Mouse (Mus musculus): ENCODE measurements at regions not wholly inside any gene's neighbourhood (a gene's known extent, or its start where the extent isn't known, plus 50 kb on each side); places are given as distances from the start of the nearest gene placed in this dataset.

DNA sequence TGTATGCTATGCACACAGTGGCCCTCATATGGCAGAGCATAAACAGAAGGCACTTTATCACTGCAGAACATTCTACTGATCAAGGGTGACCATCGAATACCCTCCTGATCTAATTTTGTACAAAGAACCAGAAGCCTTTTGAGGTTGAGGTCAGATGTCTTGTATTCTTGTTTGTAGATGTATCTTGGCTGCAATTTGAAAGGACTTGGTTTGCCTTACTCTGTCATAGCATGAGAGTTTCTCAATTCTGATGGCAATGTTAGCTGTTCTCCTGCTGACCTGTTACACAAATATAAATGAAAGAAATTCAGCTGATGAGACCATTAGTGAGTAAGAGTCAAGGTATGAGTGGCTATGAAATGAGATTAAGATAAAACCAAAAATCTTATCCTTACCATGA, 199.1 kb upstream of the Aldoart1 start:
- no peak for ATAC-seq (ENCODE audit: insufficient read depth, low FRiP score, low TSS enrichment)
- Histone ChIP-seq H3K4me2 (ENCODE audit: low read depth) (no peak overlapping the region), H3K27me3 (ENCODE audit: control insufficient read depth, insufficient read depth, low read length) (no peaks in the 10 kb centered on the region), H3K9me3 (ENCODE audit: control insufficient read depth, low read length) (no peaks in the 10 kb centered on the region), H3K9ac (ENCODE audit: low read length) (no peak overlapping the region), H3K4me1 (ENCODE audit: control insufficient read depth, insufficient read depth, low read length) (no peaks in the 10 kb centered on the region), H3K36me3 (ENCODE audit: control insufficient read depth, insufficient read depth, low read length) (no peaks in the 10 kb centered on the region), H3K4me3 (ENCODE audit: low read depth, low read length) (no peak overlapping the region), H3K27ac (ENCODE audit: low read depth, low read length) (no peak overlapping the region)
- no peak for DNase-seq (ENCODE audit: low spot score)
- 87% methylated on average over 1 of the region's 1 CpGs for WGBS

DNA sequence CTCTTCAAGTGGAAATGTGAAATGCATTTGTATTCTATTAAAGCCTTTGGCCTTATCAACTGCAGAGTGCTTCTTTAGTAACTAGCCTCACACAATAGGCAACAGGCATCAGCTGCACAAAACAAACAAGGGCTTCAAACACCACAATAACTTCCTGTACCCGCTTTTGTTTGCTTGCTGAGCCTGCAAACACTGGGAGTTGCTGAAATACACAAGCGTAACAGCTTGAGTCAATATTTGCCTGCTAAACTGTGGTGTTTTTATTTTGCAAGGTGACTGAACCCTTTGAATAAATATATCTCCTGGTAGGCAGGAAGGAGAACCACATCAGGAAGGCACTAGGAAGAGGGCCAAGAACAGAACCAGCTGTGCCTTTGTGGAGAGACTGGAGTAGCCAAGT, 195.4 kb upstream of the Aldoart1 start:
- Histone ChIP-seq H3K4me3 (ENCODE audit: low read depth, low read length) (no peak overlapping the region), H3K4me2 (ENCODE audit: low read depth) (no peak overlapping the region), H3K36me3 (ENCODE audit: control insufficient read depth, insufficient read depth, low read length) (no peaks in the 10 kb centered on the region), H3K27me3 (ENCODE audit: control insufficient read depth, insufficient read depth, low read length) (no peaks in the 10 kb centered on the region), H3K4me1 (ENCODE audit: control insufficient read depth, insufficient read depth, low read length) (no peaks in the 10 kb centered on the region), H3K9me3 (ENCODE audit: control insufficient read depth, low read length) (no peaks in the 10 kb centered on the region), H3K9ac (ENCODE audit: low read length) (no peak overlapping the region), H3K27ac (ENCODE audit: low read depth, low read length) (no peak overlapping the region)
- DNase-seq (ENCODE audit: low spot score) = no peak
- ATAC-seq (ENCODE audit: insufficient read depth, low FRiP score, low TSS enrichment) = no peak
- WGBS = 60% methylated on average over 2 of the region's 2 CpGs

DNA sequence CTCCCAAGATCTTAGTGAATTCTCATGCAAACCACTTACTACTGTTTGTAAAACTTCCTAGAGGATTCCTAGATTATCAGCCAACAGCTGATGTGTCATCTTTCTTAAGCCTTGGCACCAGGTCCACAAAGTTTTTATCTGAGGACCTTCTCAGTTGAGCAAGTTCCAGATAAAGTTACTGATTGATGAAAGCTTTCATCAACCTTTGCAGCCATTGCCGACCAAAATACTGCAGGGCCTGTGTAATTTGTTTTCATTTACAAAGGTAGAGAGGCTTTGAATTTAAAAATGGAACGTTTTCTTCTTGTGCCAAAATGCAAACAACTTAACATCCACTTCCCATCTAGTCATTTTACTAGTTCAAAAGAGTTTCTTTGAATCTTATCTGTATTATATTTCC, 191.9 kb upstream of the Aldoart1 start:
- 35% methylated on average over 2 of the region's 2 CpGs for WGBS
- no peak overlapping the region for H3K4me2 ChIP-seq (ENCODE audit: low read depth)
- no peak overlapping the region for H3K9ac ChIP-seq (ENCODE audit: low read length)
- H3K4me1 ChIP-seq (ENCODE audit: control insufficient read depth, insufficient read depth, low read length) = no peaks in the 10 kb centered on the region
- ATAC-seq (ENCODE audit: insufficient read depth, low FRiP score, low TSS enrichment) (no peak), DNase-seq (ENCODE audit: low spot score) (no peak)
- no peaks in the 10 kb centered on the region for H3K36me3 ChIP-seq (ENCODE audit: control insufficient read depth, insufficient read depth, low read length)
- no peaks in the 10 kb centered on the region for H3K9me3 ChIP-seq (ENCODE audit: control insufficient read depth, low read length)
- H3K27ac ChIP-seq (ENCODE audit: low read depth, low read length) = no peak overlapping the region
- no peak overlapping the region for H3K4me3 ChIP-seq (ENCODE audit: low read depth, low read length)
- H3K27me3 ChIP-seq (ENCODE audit: control insufficient read depth, insufficient read depth, low read length) = no peaks in the 10 kb centered on the region

DNA sequence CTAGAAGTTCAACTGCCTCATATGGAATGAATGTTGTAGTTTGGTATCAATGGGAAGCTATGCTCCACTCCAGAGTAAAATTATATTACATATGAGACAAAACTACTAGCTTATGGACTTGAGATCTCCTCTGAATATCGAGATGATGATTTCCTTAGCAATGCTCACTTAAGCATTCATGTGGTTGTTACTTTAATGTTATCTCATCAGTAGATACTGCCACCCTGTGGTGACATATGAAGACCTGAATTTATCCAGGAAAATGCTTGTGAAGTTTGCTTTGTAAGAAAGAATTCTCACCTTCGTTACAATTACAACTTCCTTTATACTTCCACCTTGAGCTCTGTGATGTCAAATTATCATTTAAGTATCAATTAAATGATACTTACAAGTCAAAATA, 190.2 kb upstream of the Aldoart1 start:
- ATAC-seq (ENCODE audit: insufficient read depth, low FRiP score, low TSS enrichment) (no peak), DNase-seq (ENCODE audit: low spot score) (no peak)
- no peak overlapping the region for H3K9ac ChIP-seq (ENCODE audit: low read length)
- H3K36me3 ChIP-seq (ENCODE audit: control insufficient read depth, insufficient read depth, low read length) = no peaks in the 10 kb centered on the region
- H3K4me2 ChIP-seq (ENCODE audit: low read depth) = no peak overlapping the region
- no peaks in the 10 kb centered on the region for H3K27me3 ChIP-seq (ENCODE audit: control insufficient read depth, insufficient read depth, low read length)
- no peaks in the 10 kb centered on the region for H3K9me3 ChIP-seq (ENCODE audit: control insufficient read depth, low read length)
- 34% methylated on average over 2 of the region's 2 CpGs for WGBS
- H3K27ac ChIP-seq (ENCODE audit: low read depth, low read length) = no peak overlapping the region
- H3K4me1 ChIP-seq (ENCODE audit: control insufficient read depth, insufficient read depth, low read length) = no peaks in the 10 kb centered on the region
- no peak overlapping the region for H3K4me3 ChIP-seq (ENCODE audit: low read depth, low read length)

DNA sequence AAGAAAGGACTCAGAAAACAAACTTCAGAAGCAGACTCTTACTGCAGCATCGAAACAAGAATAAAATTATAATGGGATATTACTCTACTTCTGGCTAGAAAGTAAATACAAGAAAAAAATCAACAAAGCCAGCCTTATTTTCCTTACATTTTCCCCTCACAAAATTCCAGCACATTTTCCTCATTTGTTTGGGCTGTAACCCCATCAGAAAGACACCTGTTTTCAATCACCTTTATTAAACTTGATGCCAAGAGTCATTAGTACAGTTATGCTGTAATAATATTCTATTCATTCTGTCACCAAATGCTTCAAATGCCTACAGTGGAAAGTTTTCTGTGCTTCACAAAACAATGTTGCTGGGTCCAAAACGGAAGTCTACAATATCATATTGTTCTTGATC, 189.1 kb upstream of the Aldoart1 start:
- Histone ChIP-seq H3K9ac (ENCODE audit: low read length) (no peak overlapping the region), H3K4me1 (ENCODE audit: control insufficient read depth, insufficient read depth, low read length) (no peaks in the 10 kb centered on the region), H3K27me3 (ENCODE audit: control insufficient read depth, insufficient read depth, low read length) (no peaks in the 10 kb centered on the region), H3K9me3 (ENCODE audit: control insufficient read depth, low read length) (no peaks in the 10 kb centered on the region), H3K36me3 (ENCODE audit: control insufficient read depth, insufficient read depth, low read length) (no peaks in the 10 kb centered on the region), H3K4me3 (ENCODE audit: low read depth, low read length) (no peak overlapping the region), H3K4me2 (ENCODE audit: low read depth) (no peak overlapping the region), H3K27ac (ENCODE audit: low read depth, low read length) (no peak overlapping the region)
- ATAC-seq (ENCODE audit: insufficient read depth, low FRiP score, low TSS enrichment) = no peak
- WGBS = 91% methylated on average over 2 of the region's 2 CpGs
- DNase-seq (ENCODE audit: low spot score) = no peak

DNA sequence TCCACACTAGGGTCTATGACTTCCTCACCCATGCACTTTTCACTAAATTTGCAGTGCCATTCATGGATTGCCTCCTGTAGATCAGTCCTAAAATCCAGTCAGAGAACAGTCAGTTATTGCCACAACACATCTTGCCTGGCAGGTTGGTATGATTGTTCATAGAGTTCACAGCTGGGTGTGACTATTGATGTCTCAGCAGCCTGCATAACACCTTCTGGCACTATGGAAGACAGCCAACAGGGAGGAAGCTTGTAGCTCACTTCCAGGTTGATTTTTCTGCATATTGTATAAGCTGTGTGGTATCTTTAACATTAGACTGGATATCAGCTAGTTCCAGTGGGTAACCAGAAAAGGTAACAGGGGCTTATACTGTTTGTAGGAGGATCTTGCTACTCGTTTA, 145.3 kb upstream of the Aldoart1 start:
- WGBS = 70% methylated on average over 1 of the region's 1 CpGs
- no peak for DNase-seq (ENCODE audit: low spot score)

DNA sequence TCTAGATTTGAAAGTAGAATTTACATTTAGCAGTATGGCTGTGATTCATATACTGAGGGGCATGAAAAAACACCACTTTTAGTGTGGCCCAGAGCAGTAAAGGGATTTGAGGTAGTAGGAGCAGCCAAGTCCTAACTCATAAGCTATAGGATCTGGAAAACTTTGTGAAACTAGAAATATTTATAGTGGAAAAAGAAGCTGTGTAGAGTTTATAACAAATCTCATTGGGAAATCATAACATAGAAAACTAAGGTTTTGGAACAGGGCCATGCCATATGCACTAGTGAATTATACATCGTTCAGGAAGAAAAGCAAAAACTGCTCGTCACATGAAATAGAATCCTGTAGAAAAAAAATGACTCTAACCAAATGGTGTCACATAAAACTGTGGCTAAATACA, 143.7 kb upstream of the Aldoart1 start:
- H3K4me2 ChIP-seq (ENCODE audit: low read depth) = no peak overlapping the region
- H3K4me3 ChIP-seq (ENCODE audit: low read depth, low read length) = no peak overlapping the region
- H3K27ac ChIP-seq (ENCODE audit: low read depth, low read length) = no peak overlapping the region
- no peaks in the 10 kb centered on the region for H3K36me3 ChIP-seq (ENCODE audit: control insufficient read depth, insufficient read depth, low read length)
- ATAC-seq (ENCODE audit: insufficient read depth, low FRiP score, low TSS enrichment) (no peak), DNase-seq (ENCODE audit: low spot score) (no peak)
- H3K27me3 ChIP-seq (ENCODE audit: control insufficient read depth, insufficient read depth, low read length) = no peaks in the 10 kb centered on the region
- H3K9ac ChIP-seq (ENCODE audit: low read length) = no peak overlapping the region
- H3K9me3 ChIP-seq (ENCODE audit: control insufficient read depth, low read length) = no peaks in the 10 kb centered on the region
- H3K4me1 ChIP-seq (ENCODE audit: control insufficient read depth, insufficient read depth, low read length) = no peaks in the 10 kb centered on the region
- 92% methylated on average over 2 of the region's 2 CpGs for WGBS

More for the DNA sequence above, 145.3 kb upstream of the Aldoart1 start:
- Histone ChIP-seq H3K4me1 (ENCODE audit: control insufficient read depth, insufficient read depth, low read length) (no peaks in the 10 kb centered on the region), H3K9ac (ENCODE audit: low read length) (no peak overlapping the region), H3K27ac (ENCODE audit: low read depth, low read length) (no peak overlapping the region), H3K4me2 (ENCODE audit: low read depth) (no peak overlapping the region), H3K27me3 (ENCODE audit: control insufficient read depth, insufficient read depth, low read length) (no peaks in the 10 kb centered on the region), H3K36me3 (ENCODE audit: control insufficient read depth, insufficient read depth, low read length) (no peaks in the 10 kb centered on the region), H3K4me3 (ENCODE audit: low read depth, low read length) (no peak overlapping the region), H3K9me3 (ENCODE audit: control insufficient read depth, low read length) (no peaks in the 10 kb centered on the region)
- no peak for ATAC-seq (ENCODE audit: insufficient read depth, low FRiP score, low TSS enrichment)

DNA sequence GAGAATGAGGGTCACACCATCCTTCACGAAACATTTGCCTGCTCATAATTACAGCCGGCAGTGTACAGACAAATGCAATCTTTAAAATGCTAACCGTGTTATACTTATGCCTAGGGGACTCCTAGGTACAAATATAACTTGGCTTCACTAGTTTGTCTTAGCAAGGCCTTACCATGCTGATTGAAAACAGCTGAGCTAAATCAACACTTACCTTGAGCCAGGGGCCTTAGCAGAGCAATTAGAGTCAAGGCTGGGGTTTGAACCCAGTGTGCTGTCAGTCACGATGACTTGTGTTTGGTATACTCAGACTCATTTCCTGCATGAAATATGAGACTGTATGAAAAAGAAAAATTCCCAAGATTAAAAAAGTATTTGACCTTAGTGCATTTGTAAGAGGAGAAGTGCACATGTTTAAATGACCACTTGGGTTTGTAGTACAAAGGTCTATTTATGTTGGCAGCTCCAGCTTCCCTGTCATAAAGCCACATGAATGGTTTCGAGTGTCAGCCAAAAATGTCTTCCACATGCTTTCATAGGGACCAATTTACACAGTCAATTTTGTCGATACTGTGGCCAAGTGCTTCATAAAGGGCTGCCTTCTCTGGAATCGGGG, 94.0 kb upstream of the Aldoart1 start:
- no peak overlapping the region for H3K4me2 ChIP-seq (ENCODE audit: low read depth)
- no peaks in the 10 kb centered on the region for H3K4me1 ChIP-seq (ENCODE audit: control insufficient read depth, insufficient read depth, low read length)
- ATAC-seq (ENCODE audit: insufficient read depth, low FRiP score, low TSS enrichment) (no peak), DNase-seq (ENCODE audit: low spot score) (peak; percentile 50)
- H3K36me3 ChIP-seq (ENCODE audit: control insufficient read depth, insufficient read depth, low read length) = no peaks in the 10 kb centered on the region
- H3K27ac ChIP-seq (ENCODE audit: low read depth, low read length) = no peak overlapping the region
- WGBS = 61% methylated on average over 7 of the region's 7 CpGs
- no peaks in the 10 kb centered on the region for H3K9me3 ChIP-seq (ENCODE audit: control insufficient read depth, low read length)
- H3K4me3 ChIP-seq (ENCODE audit: low read depth, low read length) = no peak overlapping the region
- H3K27me3 ChIP-seq (ENCODE audit: control insufficient read depth, insufficient read depth, low read length) = no peaks in the 10 kb centered on the region
- no peak overlapping the region for H3K9ac ChIP-seq (ENCODE audit: low read length)

DNA sequence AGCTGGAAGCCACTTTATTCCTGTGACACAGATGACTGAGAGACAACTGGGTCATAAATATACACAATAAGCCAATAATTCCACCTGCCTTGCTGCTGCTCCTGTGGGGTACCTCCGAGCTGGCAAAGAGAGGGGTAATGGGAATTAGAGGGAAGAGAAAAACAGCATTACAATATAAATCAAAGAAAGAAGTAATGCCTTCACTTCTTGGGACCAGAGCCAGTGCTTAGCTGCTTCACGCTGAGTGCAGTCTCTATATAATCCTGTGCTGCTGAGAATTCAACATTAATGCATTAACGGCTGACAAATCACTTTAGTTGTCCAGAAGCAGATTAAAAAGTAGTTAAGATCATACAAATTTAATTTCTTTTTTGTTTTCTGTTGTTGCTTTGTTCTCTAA, 71.0 kb upstream of the Aldoart1 start:
- Histone ChIP-seq H3K27me3 (ENCODE audit: control insufficient read depth, insufficient read depth, low read length) (no peaks in the 10 kb centered on the region), H3K9ac (ENCODE audit: low read length) (no peak overlapping the region), H3K4me2 (ENCODE audit: low read depth) (no peak overlapping the region), H3K9me3 (ENCODE audit: control insufficient read depth, low read length) (no peaks in the 10 kb centered on the region), H3K4me1 (ENCODE audit: control insufficient read depth, insufficient read depth, low read length) (no peaks in the 10 kb centered on the region), H3K27ac (ENCODE audit: low read depth, low read length) (no peak overlapping the region), H3K4me3 (ENCODE audit: low read depth, low read length) (no peak overlapping the region), H3K36me3 (ENCODE audit: control insufficient read depth, insufficient read depth, low read length) (no peaks in the 10 kb centered on the region)
- WGBS = 63% methylated on average over 3 of the region's 3 CpGs
- ATAC-seq (ENCODE audit: insufficient read depth, low FRiP score, low TSS enrichment) (no peak), DNase-seq (ENCODE audit: low spot score) (no peak)
